Mouse (Mus musculus) left cerebral cortex, adult 2 months (tissue): ENCODE data around the gene Smndc1. TPM values are rescaled to one million over a fixed set of nuclear protein-coding genes. Genes with fewer than 3 reads are reported as not detected.

Experiments used
- DNase-seq, 2 experiments: peaks; one replicate each; pipeline ENCODE4 v3.0.0; 2021 to 2022; ENCODE audit warnings: low spot score in 2 of 2, mixed read lengths in 1 of 2; ENCODE audit errors: extremely low spot score in 1 of 2
- H3K27ac ChIP-seq: fragments of 200-600 bp; 2 replicates; pipeline ENCODE4 v1.8.1; 2022
- H3K4me3 ChIP-seq: fragments of 200-600 bp; 2 replicates; pipeline ENCODE4 v1.8.1; 2022
- CTCF ChIP-seq: fragments of 200-600 bp; IDR thresholded peaks from 2 replicates; pipeline ENCODE4 v1.8.1; 2022; ENCODE audit warnings: antibody characterized with exemption, mild to moderate bottlenecking, moderate library complexity
- intact Hi-C: fragments of 180-260 bp; cut with DNase I; formaldehyde crosslinking; loops from one replicate; pipeline ENCODE4 v1.15.1; 2025
- total RNA-seq, 2 experiments: library from RNA; stranded (reverse); gene quantifications; 2 replicates each; pipeline ENCODE4 v1.2.3; 2021

The Smndc1 gene
- total RNA-seq, 2 experiments from 2014 or later, result 35.1 to 35.8 TPM

- intact Hi-C loops, result loop anchor here (5.0 kb wide), 1 partner anchor 253 kb away; no protein-coding TSS in a partner anchor
- no peak for DNase-seq
- no peak overlapping the region for H3K27ac ChIP-seq
- no peak overlapping the region for H3K4me3 ChIP-seq
- TF ChIP-seq CTCF, result peak; percentile 85
Measured at GRCm38 (mm10) chr19:53394552-53394951, 4.2 kb upstream of the Smndc1 start.

- intact Hi-C loops, result loop anchor here (5.0 kb wide), 1 partner anchor 254 kb away; no protein-coding TSS in a partner anchor
Measured at GRCm38 (mm10) chr19:53393646-53394045, 3.3 kb upstream of the Smndc1 start.

GRCm38 (mm10) chr19:53392781-53393343 is 2.5 kb upstream of the Smndc1 start:
- Histone ChIP-seq H3K27ac (no peak overlapping the region), H3K4me3 (no peak overlapping the region)
- intact Hi-C loops, result loop anchor here (5.0 kb wide), 1 partner anchor 254 kb away; no protein-coding TSS in a partner anchor
- DNase-seq, result no peak
- TF ChIP-seq CTCF, result no peak

More at GRCm38 (mm10) chr19:53393646-53394045, 3.3 kb upstream of the Smndc1 start:
- no peak for TF ChIP-seq CTCF
- H3K27ac ChIP-seq, result no peak overlapping the region
- no peak for DNase-seq
- no peak overlapping the region for H3K4me3 ChIP-seq

- no peak for TF ChIP-seq CTCF
- Histone ChIP-seq H3K4me3 (no peak overlapping the region; the same call in 1 of the 2 replicates), H3K27ac (no peak overlapping the region)
- intact Hi-C loops, result loop anchor here (5.0 kb wide), 1 partner anchor 256 kb away; no protein-coding TSS in a partner anchor
- no peak for DNase-seq
Measured at GRCm38 (mm10) chr19:53391787-53392186, 1.4 kb upstream of the Smndc1 start.

GRCm38 (mm10) chr19:53391386-53391785 is 1.0 kb upstream of the Smndc1 start:
- no peak for TF ChIP-seq CTCF
- peak overlapping the region; percentile 87 for H3K27ac ChIP-seq
- no peak for DNase-seq
- intact Hi-C loops, result loop anchor here (5.0 kb wide), 1 partner anchor 256 kb away; no protein-coding TSS in a partner anchor
- peak overlapping the region; percentile 85 for H3K4me3 ChIP-seq

DNA sequence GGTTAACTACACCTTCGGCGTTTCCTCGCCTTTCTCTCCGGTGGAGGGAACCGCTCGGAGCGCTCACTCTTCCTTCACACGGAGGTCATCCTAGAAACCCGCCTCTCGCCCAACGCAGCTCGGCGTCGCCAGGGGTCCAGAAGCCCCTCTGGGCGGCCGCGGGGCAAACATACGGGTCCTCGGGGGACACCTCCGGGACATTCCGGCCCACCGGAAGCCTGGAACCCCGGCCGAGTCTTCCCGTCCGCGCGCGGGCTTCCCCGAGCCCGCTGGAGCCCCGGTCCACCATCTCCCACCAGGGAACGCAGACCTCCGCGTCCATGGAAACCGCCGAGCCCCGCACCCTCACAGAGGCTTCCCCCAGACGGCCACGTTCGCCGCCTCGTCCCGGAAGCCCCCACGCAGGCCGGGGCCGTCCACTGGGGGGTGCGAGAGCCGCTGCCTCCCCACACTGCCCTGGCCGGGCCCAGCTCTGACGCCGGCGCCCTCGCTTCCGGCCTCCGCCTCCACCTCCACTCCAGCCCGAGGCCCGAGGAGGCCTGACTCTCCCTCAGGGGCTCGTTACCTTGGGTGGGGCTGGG is 437 bp downstream of the Smndc1 start:
- intact Hi-C loops, result loop anchor here (2.0 to 5.0 kb wide), 2 partner anchors 15 to 257 kb away; no protein-coding TSS in a partner anchor
- no peak for TF ChIP-seq CTCF
- DNase-seq, result no peak

GRCm38 (mm10) chr19:53389417-53389816 is 961 bp downstream of the Smndc1 start:
- peak overlapping the region; percentile 97; the same call in 1 of the 2 replicates for H3K27ac ChIP-seq
- TF ChIP-seq CTCF, result no peak

More for the DNA sequence above, 437 bp downstream of the Smndc1 start:
- H3K4me3 ChIP-seq, result peak overlapping the region; percentile 85
- peak overlapping the region; percentile 97 for H3K27ac ChIP-seq

DNA sequence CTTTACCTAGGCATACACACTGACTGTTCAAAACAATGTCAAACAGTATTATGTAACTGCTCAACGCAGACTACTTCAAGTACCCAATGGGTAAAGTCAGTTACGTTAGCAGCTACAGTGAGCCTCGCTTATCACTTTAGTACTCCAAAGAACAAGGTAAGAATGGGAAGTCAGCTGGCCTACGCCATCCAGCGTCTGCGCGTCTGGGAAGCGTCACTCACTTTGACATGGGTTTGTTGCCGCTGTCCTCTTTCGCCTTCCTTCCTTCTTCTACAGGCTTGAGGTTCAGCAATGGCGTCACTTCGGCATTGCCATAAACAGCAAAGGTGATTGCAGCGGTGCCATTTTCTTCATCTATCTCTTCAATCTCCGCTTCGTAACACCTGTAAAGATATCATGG is 7.0 kb downstream of the Smndc1 start:
- intact Hi-C loops, result no loop called here

More at GRCm38 (mm10) chr19:53389417-53389816, 961 bp downstream of the Smndc1 start:
- H3K4me3 ChIP-seq, result peak overlapping the region; percentile 85
- no peak for DNase-seq
- intact Hi-C loops, result loop anchor here (2.0 kb wide), 1 partner anchor 15 kb away; no protein-coding TSS in a partner anchor

GRCm38 (mm10) chr19:53378421-53378820 is 12.0 kb downstream of the Smndc1 start:
- intact Hi-C loops, result no loop called here
- H3K27ac ChIP-seq, result no peak overlapping the region
- no peak overlapping the region for H3K4me3 ChIP-seq
- no peak for DNase-seq
- no peak for TF ChIP-seq CTCF

More for the DNA sequence above, 7.0 kb downstream of the Smndc1 start:
- no peak overlapping the region for H3K27ac ChIP-seq
- no peak overlapping the region for H3K4me3 ChIP-seq
- no peak for DNase-seq
- TF ChIP-seq CTCF, result no peak

DNA sequence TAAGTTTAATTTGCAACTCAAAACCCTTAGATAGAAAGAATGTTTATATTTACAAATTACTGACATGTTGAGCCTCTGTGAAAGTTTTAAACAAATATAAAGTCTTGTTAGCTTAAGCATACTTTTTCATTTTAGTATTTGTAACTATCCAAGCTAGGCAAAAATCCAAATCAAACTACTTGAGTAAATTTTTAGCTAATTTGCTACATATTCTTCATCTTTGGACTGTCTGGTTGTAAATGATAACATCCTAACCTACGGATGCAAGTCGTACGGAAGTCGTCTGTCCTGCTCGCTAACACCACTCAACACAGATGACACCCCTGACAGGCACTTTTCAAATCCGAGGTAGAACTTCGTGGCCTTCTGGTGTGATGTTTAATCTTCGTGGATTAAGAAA is 12.7 kb downstream of the Smndc1 start:
- no peak for DNase-seq
- intact Hi-C loops, result no loop called here
- Histone ChIP-seq H3K4me3 (no peak overlapping the region), H3K27ac (no peak overlapping the region)
- no peak for TF ChIP-seq CTCF

GRCm38 (mm10) chr19:53375816-53376215 is 14.6 kb downstream of the Smndc1 start:
- intact Hi-C loops, result loop anchor here (2.0 kb wide), 1 partner anchor 13 kb away; no protein-coding TSS in a partner anchor
- no peak for TF ChIP-seq CTCF

GRCm38 (mm10) chr19:53375299-53375698 is 15.1 kb downstream of the Smndc1 start:
- intact Hi-C loops, result loop anchor here (2.0 kb wide), 1 partner anchor 14 kb away; no protein-coding TSS in a partner anchor
- DNase-seq, result no peak
- no peak for TF ChIP-seq CTCF
- H3K27ac ChIP-seq, result no peak overlapping the region
- no peak overlapping the region for H3K4me3 ChIP-seq

More at GRCm38 (mm10) chr19:53375816-53376215, 14.6 kb downstream of the Smndc1 start:
- Histone ChIP-seq H3K27ac (no peak overlapping the region), H3K4me3 (no peak overlapping the region)
- no peak for DNase-seq
